ENCODE assay signal across 19 mouse cellular contexts in genomic region chr10:13782774-13783173, GRCm38 (mm10).
DNase-seq lines count a peak whose midpoint lies in the region; ATAC-seq lines count a peak whose summit lies in the region.
"Had no signal": no experiment of that assay in that cellular context is flagged by ENCODE, and none has a peak within 500 bp of the region (broad histone marks: within the 10 kb centered on the region; RNA-seq: fewer than 3 reads in every experiment).

No protein-coding gene starts in this region.

- intact Hi-C loops in left cerebral cortex, postnatal 14 days (cut with DNase I): no loop called here

- no peak overlapping the region for H3K4me2 ChIP-seq in kidney, embryonic 14.5 days (replicated peaks; ENCODE audit: low read depth, low read length)
- H3K4me2 ChIP-seq: forebrain, embryonic 12.5 days; heart, embryonic 13.5 days; hindbrain, embryonic 15.5 days; neural tube, embryonic 15.5 days had no signal

- no peaks in the 10 kb centered on the region for H3K9me3 ChIP-seq in kidney, embryonic 14.5 days (ENCODE audit: control insufficient read depth, low read length)
- H3K9me3 ChIP-seq: forebrain, embryonic 12.5 days; heart, embryonic 13.5 days; hindbrain, embryonic 15.5 days; neural tube, embryonic 15.5 days had no signal

- H3K9ac ChIP-seq in kidney, embryonic 14.5 days (ENCODE audit: low read depth, low read length): no peak overlapping the region
- H3K9ac ChIP-seq: forebrain, embryonic 12.5 days; heart, embryonic 13.5 days; hindbrain, embryonic 15.5 days; liver, embryonic 14.5 days; neural tube, embryonic 15.5 days had no signal

- no peak for DNase-seq in kidney, adult 18-20 months
- DNase-seq in right cerebral cortex, postnatal 25 days: peak; percentile 46
- no peak for DNase-seq in right cerebral cortex, postnatal 4 days
- peak; percentile 32 to 40 for DNase-seq in left cerebral cortex, postnatal 14 days (ENCODE audit: low spot score in 2 of 2)
- DNase-seq in layer of hippocampus, postnatal 14 days (ENCODE audit: low spot score in 2 of 2): no peak
- DNase-seq: cerebellum, postnatal 10 days; heart, adult 11 months; heart, postnatal 36 days; kidney, adult 9 months; midbrain, embryonic 14.5 days; retina, postnatal 1 day had no signal

- H3K4me1 ChIP-seq in kidney, embryonic 14.5 days (ENCODE audit: control insufficient read depth, insufficient read depth, low read length): no peaks in the 10 kb centered on the region
- H3K4me1 ChIP-seq: forebrain, embryonic 12.5 days; heart, embryonic 13.5 days; hindbrain, embryonic 15.5 days; neural tube, embryonic 15.5 days had no signal

- WGBS in kidney, embryonic 14.5 days: 35% methylated on average over 5 of the region's 5 CpGs

- no peak overlapping the region for H3K27ac ChIP-seq in kidney, embryonic 14.5 days (ENCODE audit: low read depth, low read length)
- H3K27ac ChIP-seq: forebrain, embryonic 12.5 days; heart, embryonic 13.5 days; hindbrain, embryonic 15.5 days; liver, embryonic 14.5 days; neural tube, embryonic 15.5 days had no signal

- H3K36me3 ChIP-seq in kidney, embryonic 14.5 days (ENCODE audit: control insufficient read depth, insufficient read depth, low read length): no peaks in the 10 kb centered on the region
- H3K36me3 ChIP-seq: forebrain, embryonic 12.5 days had no signal

- no peaks in the 10 kb centered on the region for H3K27me3 ChIP-seq in kidney, embryonic 14.5 days (ENCODE audit: control insufficient read depth, insufficient read depth, low read length)
- H3K27me3 ChIP-seq: forebrain, embryonic 12.5 days; heart, embryonic 13.5 days; hindbrain, embryonic 15.5 days; neural tube, embryonic 15.5 days had no signal

- peak; percentile 72; the same call in 1 of the 2 replicates for ATAC-seq in kidney, embryonic 14.5 days (ENCODE audit: low FRiP score, low TSS enrichment)
- ATAC-seq in megakaryocyte-erythroid progenitor cell, adult 5-6 weeks (replicated peaks; ENCODE audit: low FRiP score, low TSS enrichment, poor library complexity, severe bottlenecking): no peak

- no peak overlapping the region for H3K4me3 ChIP-seq in kidney, embryonic 14.5 days (ENCODE audit: low read length)
- H3K4me3 ChIP-seq: forebrain, embryonic 12.5 days; heart, embryonic 13.5 days; hindbrain, embryonic 15.5 days; myocyte; neural tube, embryonic 15.5 days had no signal

Comparison
In these comparisons a context has a peak if more than half of its experiments do, and no peak if none do; other contexts are left out.
1. DNase-seq: peak in right cerebral cortex, postnatal 25 days (single experiment) and left cerebral cortex, postnatal 14 days (2 of 2); none in kidney, adult 18-20 months (single experiment), right cerebral cortex, postnatal 4 days (single experiment) and layer of hippocampus, postnatal 14 days (0 of 2).